Mouse (Mus musculus) testis, adult 2 months (tissue): ENCODE results near the gene Arfip1.

Experiments
- CTCF ChIP-seq: fragments of 200-500 bp; IDR thresholded peaks from 2 replicates; pipeline ENCODE4 v1.5.1; 2012; ENCODE audit warnings: low read depth, mild to moderate bottlenecking, inconsistent platforms, low read length, moderate library complexity; ENCODE audit not compliant: control insufficient read depth, insufficient read depth, insufficient replicate concordance
- POLR2A ChIP-seq: fragments of 200-500 bp; IDR thresholded peaks from 2 replicates; pipeline ENCODE4 v1.6.1; 2012; ENCODE audit warnings: low read depth, mild to moderate bottlenecking, inconsistent platforms, low read length, moderate library complexity; ENCODE audit not compliant: control insufficient read depth

DNA sequence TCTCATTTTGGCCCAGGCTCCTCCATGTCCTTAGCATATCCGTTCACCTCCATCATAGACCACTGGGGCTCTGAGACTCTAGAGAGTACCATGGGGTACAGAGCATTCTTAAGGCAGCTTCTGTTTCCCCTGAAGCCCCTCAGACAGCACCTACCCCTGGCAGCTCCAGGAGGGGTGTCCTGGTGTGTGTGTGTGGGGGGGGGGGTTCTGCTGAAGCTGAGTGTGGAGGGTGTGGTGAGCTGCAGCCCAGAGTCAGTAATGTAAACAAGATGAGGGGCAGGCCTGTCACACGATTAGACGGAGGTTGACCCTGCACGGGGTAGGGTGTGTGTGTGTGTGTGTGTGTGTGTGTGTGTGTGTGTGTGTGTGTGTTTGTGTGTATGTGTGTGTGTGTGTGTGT is 120.7 kb downstream of the Arfip1 start:
- TF ChIP-seq POLR2A (no peak), CTCF (no peak)
